Mouse (Mus musculus) erythroblast, embryonic 14.5 days (primary cell): Measurements from ENCODE around the gene F11r. TPM values are rescaled to one million over a fixed set of nuclear protein-coding genes. Genes with fewer than 3 reads are reported as not detected.
A peak's percentile ranks its signal among the peaks of the same experiment; 100 is the strongest.

ENCODE experiments used
- H3K27me3 ChIP-seq: 2 replicates; pipeline ENCODE4 v1.6.1; 2012; ENCODE audit warnings: inconsistent platforms; ENCODE audit not compliant: control insufficient read depth
- H3K36me3 ChIP-seq: 2 replicates; pipeline ENCODE4 v1.6.1; 2012; ENCODE audit warnings: mild to moderate bottlenecking, inconsistent platforms; ENCODE audit not compliant: control insufficient read depth
- H3K4me1 ChIP-seq: 2 replicates; pipeline ENCODE4 v1.6.1; 2012; ENCODE audit warnings: inconsistent platforms; ENCODE audit not compliant: control insufficient read depth
- H3K4me3 ChIP-seq: replicated peaks from 2 replicates; pipeline ENCODE3; 2012; ENCODE audit warnings: moderate library complexity, mild to moderate bottlenecking, inconsistent platforms
- H3K9me3 ChIP-seq: 2 replicates; pipeline ENCODE4 v1.6.1; 2012; ENCODE audit warnings: low read length, inconsistent platforms, mixed read lengths; ENCODE audit not compliant: control insufficient read depth
- GATA1 ChIP-seq: IDR thresholded peaks from 2 replicates; pipeline ENCODE4 v1.6.1; 2012; ENCODE audit warnings: low read length, inconsistent platforms, mixed read lengths
- TAL1 ChIP-seq: IDR thresholded peaks from 3 replicates; pipeline ENCODE4 v1.6.1; 2012; ENCODE audit warnings: low read length, inconsistent platforms, mixed read lengths
- polyA plus RNA-seq: library from polyadenylated mRNA; stranded (reverse); fragments of >175 nt; gene quantifications from 2 replicates; pipeline ENCODE4 v1.2.3, GENCODE M21; 2012

F11r gene
- polyA plus RNA-seq = 0.08 TPM in 1 of 2 replicates, not detected in the other

DNA sequence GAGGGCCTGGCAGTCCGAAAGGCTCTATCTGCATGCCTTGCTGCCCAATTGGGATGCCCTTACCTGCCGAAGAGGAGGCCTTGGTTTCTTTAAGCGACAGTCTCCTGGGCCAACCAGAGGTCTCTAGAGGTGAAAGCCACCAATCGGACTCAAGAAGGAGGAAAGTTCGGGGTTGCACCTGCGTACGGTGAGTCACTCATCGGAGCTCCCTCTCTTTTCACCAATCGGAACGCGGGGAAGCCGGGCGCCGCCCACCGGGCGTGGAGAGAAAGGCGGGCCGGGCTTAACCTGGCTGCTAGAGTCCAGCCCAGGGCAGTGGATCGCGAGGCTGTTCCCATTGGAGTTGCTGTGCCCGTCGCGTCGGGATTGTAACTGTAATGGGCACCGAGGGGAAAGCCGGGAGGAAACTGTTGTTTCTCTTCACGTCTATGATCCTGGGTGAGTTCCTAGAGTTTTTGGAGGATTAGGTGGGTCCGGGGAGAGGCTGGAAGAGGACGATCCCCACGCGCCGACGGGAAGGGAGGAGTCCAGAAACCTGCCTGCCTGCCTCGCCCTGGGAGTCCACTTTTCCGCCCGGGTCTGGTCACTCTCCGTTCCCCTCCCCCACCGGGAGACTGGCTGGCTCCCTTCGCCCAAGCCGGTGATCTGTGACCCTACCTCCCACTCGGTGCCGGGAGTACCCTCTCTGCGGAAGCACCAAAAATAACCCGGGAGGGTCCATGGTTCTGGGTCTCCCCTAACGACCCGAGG, at the start of gene F11r:
TSS of gene F11r (plus strand) at position 272 of the 750 bp plus-strand sequence.
- no peaks in the 10 kb centered on the region for H3K36me3 ChIP-seq
- TF ChIP-seq TAL1 = no peak
- peaks cover 11% of the 10 kb centered on the region for H3K4me1 ChIP-seq
- H3K9me3 ChIP-seq = no peaks in the 10 kb centered on the region; the same call in 1 of the 2 replicates
- H3K27me3 ChIP-seq = peaks cover 72% of the 10 kb centered on the region
- H3K4me3 ChIP-seq = peak within 1 kb of the TSS; percentile 47

DNA sequence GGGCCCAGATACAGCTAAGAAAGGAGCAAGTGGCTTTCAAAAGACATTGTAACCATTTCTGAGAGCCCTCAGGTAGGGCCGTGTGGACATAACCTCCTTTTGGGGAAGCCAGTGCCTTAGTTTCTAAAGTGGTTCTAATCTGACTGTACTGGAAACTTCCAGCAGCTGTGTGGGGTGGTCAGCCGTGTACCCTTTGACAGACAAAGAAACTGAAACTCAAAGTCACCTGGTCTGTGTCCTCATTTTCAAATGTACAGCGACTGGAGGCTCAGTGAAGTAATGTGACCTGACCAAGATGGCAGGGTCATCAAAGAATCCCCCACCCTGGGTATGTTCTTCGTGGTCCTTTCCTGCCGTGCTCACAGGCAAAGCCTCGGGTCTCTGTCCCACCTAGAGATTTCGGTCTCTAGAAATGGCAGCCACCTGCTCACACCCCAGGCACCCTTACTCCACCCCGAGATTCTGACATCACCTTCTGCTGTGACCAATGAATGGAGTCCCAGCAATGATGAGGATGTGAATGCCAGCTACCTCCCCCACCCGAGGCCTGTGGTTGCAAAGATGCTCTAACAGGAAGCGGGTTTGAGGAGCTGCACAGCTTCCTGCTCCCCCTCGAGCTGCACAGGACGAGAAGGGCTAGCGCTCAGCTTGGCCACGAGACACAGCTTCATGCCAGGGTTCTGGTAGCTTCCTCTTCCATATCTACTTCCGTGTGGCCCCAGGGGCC, 48.8 kb upstream of the F11r start, which contains the start of gene Arhgap30:
TSS of gene Arhgap30 (plus strand) at position 579 of the 727 bp plus-strand sequence.
- Histone ChIP-seq H3K9me3 (no peaks in the 10 kb centered on the region), H3K36me3 (no peaks in the 10 kb centered on the region), H3K4me1 (peaks cover 12% of the 10 kb centered on the region), H3K27me3 (no peaks in the 10 kb centered on the region), H3K4me3 (peak within 1 kb of the TSS; percentile 20)
- no peak for TF ChIP-seq GATA1
- no peak for TF ChIP-seq TAL1

DNA sequence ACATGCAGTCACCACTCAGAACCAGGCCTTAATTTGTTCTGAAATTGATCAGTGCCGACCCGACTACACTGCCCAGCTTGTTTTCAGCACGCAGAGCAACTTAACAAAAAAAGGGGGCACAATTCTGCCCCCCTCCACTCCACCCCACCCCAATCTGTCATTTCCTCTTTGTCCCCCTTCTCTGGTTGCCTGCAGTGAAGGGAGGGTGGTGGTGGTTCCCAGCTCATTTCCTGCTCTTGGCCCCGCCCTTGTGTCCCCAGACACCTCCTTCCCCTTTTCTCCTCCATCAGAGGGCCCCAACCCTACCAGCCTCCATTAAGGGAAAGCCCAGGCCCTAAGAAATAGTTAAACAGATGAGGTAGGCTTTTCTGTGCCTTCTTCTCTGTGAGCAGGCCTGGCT, 47.2 kb upstream of the F11r start:
- Histone ChIP-seq H3K27me3 (no peaks in the 10 kb centered on the region), H3K4me1 (peaks cover 12% of the 10 kb centered on the region), H3K9me3 (no peaks in the 10 kb centered on the region), H3K4me3 (no peak overlapping the region), H3K36me3 (no peaks in the 10 kb centered on the region)
- TF ChIP-seq GATA1 (no peak), TAL1 (no peak)

DNA sequence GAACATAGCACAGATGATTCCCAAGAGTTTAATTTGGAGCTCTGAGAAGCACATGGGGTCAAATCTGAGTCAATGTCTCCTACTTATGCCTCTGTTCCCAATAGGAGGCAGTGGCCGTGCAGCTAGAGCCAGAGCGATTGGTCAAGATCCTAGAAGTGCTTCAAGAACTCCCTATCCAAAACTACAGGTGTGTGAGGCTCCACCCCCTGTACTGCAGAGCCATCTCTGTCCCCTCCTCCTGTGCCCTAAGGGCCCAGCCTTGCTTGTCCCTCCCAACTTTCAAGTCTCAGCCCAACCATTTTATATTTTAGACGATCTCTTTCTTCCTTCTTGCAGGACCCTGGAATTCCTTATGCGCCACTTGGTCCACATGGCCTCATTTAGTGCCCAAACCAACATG, 35.5 kb upstream of the F11r start:
- Histone ChIP-seq H3K4me3 (no peak overlapping the region), H3K4me1 (no peaks in the 10 kb centered on the region), H3K36me3 (no peaks in the 10 kb centered on the region)

DNA sequence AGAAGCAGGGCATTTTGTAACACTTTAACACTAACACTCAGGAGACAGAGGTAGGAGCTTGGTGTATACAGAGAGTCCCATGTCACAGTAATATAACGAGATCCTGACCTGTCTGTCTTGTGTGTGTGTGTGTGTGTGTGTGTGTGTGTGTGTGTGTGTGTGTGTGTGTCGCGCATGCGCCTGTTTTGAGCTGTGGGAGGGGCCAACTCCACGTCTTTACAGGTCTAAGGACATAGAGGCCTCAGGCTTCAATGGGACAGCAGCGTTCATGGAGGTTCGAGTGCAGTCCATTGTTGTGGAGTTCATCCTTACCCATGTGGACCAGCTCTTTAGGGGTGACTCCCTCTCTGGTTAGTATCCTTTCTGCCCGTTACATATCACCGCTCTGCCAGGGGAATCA, 34.3 kb upstream of the F11r start:
- Histone ChIP-seq H3K27me3 (peaks cover 4% of the 10 kb centered on the region; the same call in 1 of the 2 replicates), H3K4me1 (no peaks in the 10 kb centered on the region), H3K9me3 (no peaks in the 10 kb centered on the region), H3K36me3 (no peaks in the 10 kb centered on the region), H3K4me3 (no peak overlapping the region)
- TF ChIP-seq GATA1 (no peak), TAL1 (no peak)

More for the DNA sequence above, 35.5 kb upstream of the F11r start:
- no peaks in the 10 kb centered on the region for H3K9me3 ChIP-seq
- no peak for TF ChIP-seq GATA1
- no peak for TF ChIP-seq TAL1
- H3K27me3 ChIP-seq = no peaks in the 10 kb centered on the region

DNA sequence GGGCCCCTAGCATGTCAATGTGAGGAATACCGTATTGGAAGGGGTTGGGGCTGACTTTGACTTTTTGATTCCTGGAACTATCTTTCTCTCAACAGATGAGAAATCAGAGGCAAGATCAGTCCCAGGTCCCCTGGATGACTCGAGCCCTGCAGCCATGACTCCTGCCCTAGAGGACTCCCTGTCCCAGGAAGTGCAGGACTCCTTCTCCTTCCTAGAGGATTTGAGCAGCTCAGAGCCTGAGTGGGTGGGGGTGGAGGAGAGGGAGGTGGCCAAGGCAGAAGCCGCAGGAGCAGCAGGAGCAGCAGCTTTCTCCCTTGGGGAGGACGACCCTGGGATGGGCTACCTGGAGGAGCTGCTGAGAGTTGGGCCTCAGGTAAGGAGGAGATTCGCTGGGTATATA, 30.1 kb upstream of the F11r start:
- peaks cover 17% of the 10 kb centered on the region for H3K27me3 ChIP-seq
- H3K4me1 ChIP-seq = peaks cover 11% of the 10 kb centered on the region
- H3K36me3 ChIP-seq = no peaks in the 10 kb centered on the region
- H3K4me3 ChIP-seq = no peak overlapping the region
- TF ChIP-seq TAL1 = no peak
- no peak for TF ChIP-seq GATA1
- no peaks in the 10 kb centered on the region for H3K9me3 ChIP-seq

DNA sequence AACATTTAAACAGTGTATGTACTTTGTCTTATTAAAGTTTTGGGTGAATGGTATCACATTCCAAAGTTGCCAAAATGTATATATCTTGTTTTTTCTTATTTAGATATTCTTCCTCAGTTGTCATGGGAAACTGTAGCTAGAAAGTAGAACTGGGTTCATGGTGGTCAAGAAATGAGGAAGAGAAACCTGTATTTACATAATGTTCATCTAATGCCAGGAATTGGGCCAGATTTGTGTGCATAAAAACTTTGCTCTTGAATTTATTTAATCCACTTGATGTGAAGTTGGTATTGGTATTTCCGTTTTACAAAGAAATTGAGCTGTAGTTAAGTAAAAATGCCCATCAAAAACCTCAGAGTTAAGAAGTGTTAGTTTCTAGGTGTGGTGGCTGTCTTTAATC, 27.1 kb upstream of the F11r start:
- Histone ChIP-seq H3K27me3 (peaks cover 17% of the 10 kb centered on the region), H3K4me3 (no peak overlapping the region), H3K9me3 (no peaks in the 10 kb centered on the region), H3K36me3 (peaks cover 2% of the 10 kb centered on the region), H3K4me1 (peaks cover 29% of the 10 kb centered on the region)
- no peak for TF ChIP-seq TAL1
- TF ChIP-seq GATA1 = no peak

DNA sequence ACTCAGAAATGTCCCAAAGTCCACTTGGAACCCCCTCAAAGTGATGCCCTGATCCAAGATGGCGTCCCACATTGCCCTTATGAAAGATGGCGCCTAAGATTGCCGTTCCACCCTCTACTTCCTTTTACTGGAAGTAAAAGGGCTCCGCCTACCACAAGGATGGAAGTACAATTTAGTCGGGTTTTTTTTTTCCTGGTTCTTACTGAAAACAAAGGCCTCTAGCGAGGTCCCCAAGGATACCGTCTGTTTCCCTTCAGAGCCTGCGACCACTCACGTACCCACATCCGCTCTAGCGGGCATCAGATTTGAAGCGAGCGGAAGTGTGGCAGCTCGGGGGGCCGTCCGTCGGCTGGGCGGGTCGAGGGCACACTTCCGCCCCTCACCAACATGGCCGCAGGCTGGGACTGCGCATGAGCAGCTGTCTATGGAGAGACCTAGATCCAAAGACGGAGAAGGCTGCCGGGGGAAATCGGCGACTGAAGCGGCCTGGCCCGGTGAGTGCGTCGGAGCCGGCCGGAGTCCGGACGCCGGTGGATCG, 26.3 kb upstream of the F11r start, which contains the start of gene Usf1:
TSS of gene Usf1 (plus strand) at position 367 of the 538 bp plus-strand sequence.
- Histone ChIP-seq H3K36me3 (peaks cover 10% of the 10 kb centered on the region), H3K27me3 (peaks cover 17% of the 10 kb centered on the region), H3K4me1 (peaks cover 31% of the 10 kb centered on the region), H3K9me3 (no peaks in the 10 kb centered on the region), H3K4me3 (peak within 1 kb of the TSS; percentile 94)
- TF ChIP-seq GATA1 (no peak; the same call in 1 of the 2 replicates), TAL1 (no peak)

DNA sequence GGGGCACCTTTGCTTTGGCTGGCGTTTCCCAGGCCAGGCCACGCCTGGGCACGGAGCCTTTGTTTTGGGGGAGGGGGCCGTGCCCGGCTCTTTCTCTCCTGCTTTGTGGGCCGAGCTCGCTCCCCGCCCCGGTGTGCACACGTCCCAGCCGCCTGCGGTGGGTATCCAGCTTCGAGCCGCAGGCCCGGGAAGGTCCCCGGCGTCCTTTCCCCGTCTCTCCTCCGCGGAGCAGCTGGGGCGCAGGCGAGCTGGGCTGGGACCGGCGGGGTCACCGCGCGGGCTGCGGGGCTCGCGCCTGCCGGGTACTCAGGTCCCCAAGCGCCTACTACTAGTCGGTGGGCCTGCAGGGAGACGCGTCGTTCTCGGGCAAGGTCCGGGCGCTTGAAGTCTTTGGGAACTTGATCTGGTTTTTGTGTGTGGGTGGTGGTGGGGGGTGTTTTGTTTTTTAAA, 25.8 kb upstream of the F11r start:
- Histone ChIP-seq H3K27me3 (peaks cover 17% of the 10 kb centered on the region), H3K9me3 (no peaks in the 10 kb centered on the region), H3K4me1 (peaks cover 34% of the 10 kb centered on the region), H3K4me3 (peak overlapping the region; percentile 94), H3K36me3 (peaks cover 14% of the 10 kb centered on the region)
- no peak for TF ChIP-seq TAL1
- TF ChIP-seq GATA1 = no peak
